Mouse (Mus musculus) E14TG2a.4 (cell line): Measurements from ENCODE around the gene Tmco4.

Source experiments
- CTCF ChIP-seq: conservative IDR thresholded peaks from 2 replicates; pipeline ENCODE4 v1.5.1; 2014; ENCODE audit warnings: low read length
- NANOG ChIP-seq: IDR thresholded peaks from 2 replicates; pipeline ENCODE4 v1.6.1; 2014; ENCODE audit warnings: borderline replicate concordance, low read length, mixed read lengths
- POU5F1 ChIP-seq: IDR thresholded peaks from 2 replicates; pipeline ENCODE4 v1.6.1; 2014; ENCODE audit warnings: low read length, borderline replicate concordance

DNA sequence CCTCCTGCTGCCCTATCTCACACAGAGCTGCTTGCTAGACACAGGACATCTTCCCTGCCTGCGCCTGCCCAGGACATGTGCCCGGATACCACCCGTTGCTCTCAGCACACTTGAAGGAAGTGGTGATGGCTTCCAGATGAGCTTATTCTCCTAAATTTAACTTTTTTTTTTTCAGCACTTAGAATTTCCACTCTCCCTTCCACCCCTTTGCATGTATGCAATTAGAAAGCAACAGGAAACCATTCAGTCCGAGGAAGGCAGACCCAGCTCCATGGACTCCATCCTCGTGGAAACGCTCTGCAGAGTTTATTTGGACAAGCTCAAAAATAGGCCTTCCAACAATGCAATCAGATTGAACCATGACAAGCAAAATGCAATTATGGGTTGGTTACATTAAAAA lies 128.9 kb downstream of the Tmco4 start:
- no peak for TF ChIP-seq CTCF
- TF ChIP-seq NANOG: no peak
- no peak for TF ChIP-seq POU5F1
